Mouse (Mus musculus) G1E (cell line): Measurements from ENCODE around the gene Gng10. TPM values are rescaled to one million over a fixed set of nuclear protein-coding genes. Genes with fewer than 3 reads are reported as not detected.
A peak's percentile ranks its signal among the peaks of the same experiment; 100 is the strongest.

Source experiments
- ATAC-seq: 2 replicates; pipeline ENCODE4 v1.8.0; 2016; ENCODE audit warnings: mild to moderate bottlenecking; ENCODE audit not compliant: insufficient number of reproducible peaks, poor library complexity, low FRiP score, severe bottlenecking; ENCODE audit errors: extremely low read depth
- DNase-seq: peaks from one replicate; pipeline ENCODE4 v3.0.0; 2012; ENCODE audit warnings: low spot score
- H3K27me3 ChIP-seq: 2 replicates; pipeline ENCODE4 v1.6.1; 2012; ENCODE audit warnings: mild to moderate bottlenecking, low read length, inconsistent platforms; ENCODE audit not compliant: insufficient read depth
- H3K36me3 ChIP-seq: replicated peaks from 2 replicates; pipeline ENCODE3; 2012; ENCODE audit warnings: mild to moderate bottlenecking, inconsistent platforms
- H3K4me1 ChIP-seq: 2 replicates; pipeline ENCODE4 v1.6.1; 2012; ENCODE audit warnings: low read depth, low read length, inconsistent platforms, mixed read lengths; ENCODE audit not compliant: insufficient read depth
- H3K4me3 ChIP-seq: 2 replicates; pipeline ENCODE4 v1.5.1; 2012; ENCODE audit warnings: low read depth, mild to moderate bottlenecking, inconsistent platforms, low read length, moderate library complexity, mixed read lengths
- H3K9me3 ChIP-seq: replicated peaks from 2 replicates; pipeline ENCODE4 v1.6.1; 2012; ENCODE audit warnings: inconsistent platforms
- CTCF ChIP-seq: IDR thresholded peaks from 2 replicates; pipeline ENCODE4 v1.5.1; 2012; ENCODE audit warnings: low read depth, low read length, inconsistent platforms, mixed read lengths
- GATA1 ChIP-seq: IDR thresholded peaks from 2 replicates; pipeline ENCODE4 v1.6.1; 2012; ENCODE audit warnings: borderline replicate concordance, low read length, inconsistent platforms, mixed read lengths
- GATA2 ChIP-seq: IDR thresholded peaks from 2 replicates; pipeline ENCODE4 v1.6.1; 2012; ENCODE audit warnings: low read depth, low read length, inconsistent platforms, borderline replicate concordance
- POLR2AphosphoS5 ChIP-seq: IDR thresholded peaks from 2 replicates; pipeline ENCODE4 v1.6.1; 2012; ENCODE audit warnings: low read depth, low read length, inconsistent platforms; ENCODE audit not compliant: insufficient replicate concordance
- TAL1 ChIP-seq: conservative IDR thresholded peaks from 2 replicates; pipeline ENCODE4 v1.6.1; 2012; ENCODE audit warnings: low read depth, low read length, inconsistent platforms, mixed read lengths
- polyA plus RNA-seq: library from polyadenylated mRNA; stranded (reverse); fragments of >175 nt; gene quantifications from 2 replicates; pipeline ENCODE4 v1.2.3, GENCODE M21; 2012
- total RNA-seq, 2 experiments: library from RNA; stranded (forward) in 1 of 2; stranded (reverse) in 1 of 2; fragments of 200-1000 nt in 1 of 2; fragments of >200 nt in 1 of 2; fragmentation: Nextera tagmentation in 1 of 2; gene quantifications; 2 replicates each; pipeline ENCODE4 v1.2.3; 2014 to 2017

Gng10 gene
- total and polyA plus RNA-seq, 3 experiments = 19.9 to 127 (median 73.4) TPM

- TF ChIP-seq POLR2AphosphoS5 = no peak
- peak; percentile 80 for TF ChIP-seq CTCF
- ATAC-seq (peak; percentile 51), DNase-seq (peak; percentile 66)
- Histone ChIP-seq H3K4me1 (peaks cover 32% of the 10 kb centered on the region), H3K4me3 (peak overlapping the region; percentile 62; the same call in 1 of the 2 replicates), H3K27me3 (no peaks in the 10 kb centered on the region), H3K36me3 (peaks cover 38% of the 10 kb centered on the region), H3K9me3 (no peaks in the 10 kb centered on the region)
Observed at GRCm38 (mm10) chr4:59036490-59037127, 1.7 kb downstream of the Gng10 start.

GRCm38 (mm10) chr4:59037525-59037924 is 2.6 kb downstream of the Gng10 start:
- Histone ChIP-seq H3K27me3 (no peaks in the 10 kb centered on the region), H3K4me1 (peaks cover 32% of the 10 kb centered on the region), H3K4me3 (no peak overlapping the region), H3K9me3 (no peaks in the 10 kb centered on the region), H3K36me3 (peaks cover 44% of the 10 kb centered on the region)
- TF ChIP-seq GATA1 (no peak), POLR2AphosphoS5 (no peak), TAL1 (no peak), CTCF (no peak), GATA2 (no peak)
- DNase-seq (no peak), ATAC-seq (no peak)

DNA sequence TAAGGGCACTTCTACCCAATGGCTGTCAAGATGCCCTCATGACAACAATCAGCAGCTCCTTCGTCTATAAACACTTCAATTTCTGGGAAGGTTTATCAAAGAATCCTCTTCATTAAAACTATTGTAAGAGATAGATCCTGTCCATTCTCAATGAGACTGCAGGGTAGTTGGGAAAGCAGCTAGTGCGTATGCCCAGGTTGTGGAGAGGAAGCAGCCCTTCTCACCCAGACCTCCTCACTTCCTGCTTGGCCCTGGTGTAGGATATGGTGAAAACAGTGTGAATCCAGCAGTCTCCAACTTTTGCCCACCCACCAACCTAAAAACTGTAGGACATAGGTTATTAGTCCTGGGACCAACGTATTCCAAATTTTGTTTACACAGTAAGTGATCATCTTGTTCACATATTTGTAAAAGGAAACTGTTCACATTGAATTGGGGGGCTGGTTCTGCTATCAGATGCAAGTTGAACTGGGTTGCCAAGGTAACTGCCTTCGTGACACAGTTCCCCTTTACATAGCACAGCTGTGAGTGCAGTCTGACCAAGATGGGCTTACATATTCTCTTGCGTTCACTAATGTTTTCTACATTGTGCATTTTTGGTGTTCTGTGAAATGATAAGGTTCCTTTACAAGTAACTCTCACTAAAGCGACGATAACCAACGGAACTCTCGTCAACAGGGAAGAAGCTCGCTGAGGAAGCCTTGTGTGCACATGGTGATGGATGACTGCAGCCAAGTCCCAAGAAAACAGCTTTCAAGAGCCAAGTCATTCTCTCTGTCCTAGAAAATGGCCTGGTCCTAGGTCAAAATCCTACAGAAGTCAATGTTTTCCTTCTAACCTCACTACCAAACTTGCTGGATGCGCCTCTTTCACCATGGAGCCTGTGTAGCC is 5.8 kb downstream of the Gng10 start:
- ATAC-seq (no peak), DNase-seq (no peak)
- peaks cover 19% of the 10 kb centered on the region for H3K4me1 ChIP-seq
- H3K9me3 ChIP-seq = no peaks in the 10 kb centered on the region
- TF ChIP-seq GATA1 (no peak), POLR2AphosphoS5 (no peak), CTCF (no peak), GATA2 (no peak), TAL1 (no peak)
- peaks cover 52% of the 10 kb centered on the region for H3K36me3 ChIP-seq
- no peaks in the 10 kb centered on the region for H3K27me3 ChIP-seq
- H3K4me3 ChIP-seq = no peak overlapping the region

GRCm38 (mm10) chr4:59043074-59043473 is 8.2 kb downstream of the Gng10 start:
- no peak for ATAC-seq

DNA sequence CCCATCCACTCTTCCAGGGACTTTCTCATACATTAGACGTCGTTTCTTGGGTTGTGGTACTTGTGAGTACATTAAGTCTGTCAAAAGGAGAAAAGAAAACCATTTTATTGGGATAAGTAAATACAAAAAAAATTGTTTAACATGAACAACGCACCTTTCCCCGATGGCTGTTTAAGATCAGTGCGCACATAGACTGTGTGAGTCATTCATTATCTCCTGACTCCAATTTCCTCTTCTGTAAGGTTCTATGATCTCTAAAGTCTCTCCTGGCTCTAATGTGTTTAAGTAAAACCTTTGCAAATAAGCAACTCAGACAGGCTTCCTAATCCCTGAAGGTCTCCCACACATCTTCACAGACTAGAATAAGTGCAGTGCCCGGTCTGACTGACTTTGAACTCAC is 9.0 kb downstream of the Gng10 start:
- Histone ChIP-seq H3K4me3 (no peak overlapping the region), H3K27me3 (peaks cover 3% of the 10 kb centered on the region; the same call in 1 of the 2 replicates), H3K4me1 (no peaks in the 10 kb centered on the region; the same call in none of the 2 replicates), H3K9me3 (no peaks in the 10 kb centered on the region), H3K36me3 (peaks cover 38% of the 10 kb centered on the region)
- no peak for TF ChIP-seq TAL1
- TF ChIP-seq CTCF = no peak
- no peak for TF ChIP-seq POLR2AphosphoS5
- no peak for TF ChIP-seq GATA2
- no peak for TF ChIP-seq GATA1
- ATAC-seq (no peak), DNase-seq (no peak)

More at GRCm38 (mm10) chr4:59043074-59043473, 8.2 kb downstream of the Gng10 start:
- no peaks in the 10 kb centered on the region; the same call in none of the 2 replicates for H3K4me1 ChIP-seq
- H3K9me3 ChIP-seq = no peaks in the 10 kb centered on the region
- H3K27me3 ChIP-seq = no peaks in the 10 kb centered on the region; the same call in 1 of the 2 replicates
- no peak for TF ChIP-seq POLR2AphosphoS5
- no peak for TF ChIP-seq GATA1
- TF ChIP-seq TAL1 = no peak
- no peak for TF ChIP-seq GATA2
- no peak for TF ChIP-seq CTCF
- DNase-seq = no peak
- no peak overlapping the region for H3K4me3 ChIP-seq
- peaks cover 44% of the 10 kb centered on the region for H3K36me3 ChIP-seq

- H3K36me3 ChIP-seq = peaks cover 9% of the 10 kb centered on the region
- ATAC-seq = no peak
- TF ChIP-seq GATA1 (no peak), TAL1 (no peak), CTCF (no peak), POLR2AphosphoS5 (no peak), GATA2 (no peak)
- no peak for DNase-seq
- no peaks in the 10 kb centered on the region for H3K4me1 ChIP-seq
- H3K27me3 ChIP-seq = peaks cover 6% of the 10 kb centered on the region; the same call in 1 of the 2 replicates
- H3K9me3 ChIP-seq = no peaks in the 10 kb centered on the region
- H3K4me3 ChIP-seq = no peak overlapping the region
Observed at GRCm38 (mm10) chr4:59047222-59047621, 12.3 kb downstream of the Gng10 start.
